13 mouse cellular contexts compared by ENCODE assay signal in the genomic region with DNA sequence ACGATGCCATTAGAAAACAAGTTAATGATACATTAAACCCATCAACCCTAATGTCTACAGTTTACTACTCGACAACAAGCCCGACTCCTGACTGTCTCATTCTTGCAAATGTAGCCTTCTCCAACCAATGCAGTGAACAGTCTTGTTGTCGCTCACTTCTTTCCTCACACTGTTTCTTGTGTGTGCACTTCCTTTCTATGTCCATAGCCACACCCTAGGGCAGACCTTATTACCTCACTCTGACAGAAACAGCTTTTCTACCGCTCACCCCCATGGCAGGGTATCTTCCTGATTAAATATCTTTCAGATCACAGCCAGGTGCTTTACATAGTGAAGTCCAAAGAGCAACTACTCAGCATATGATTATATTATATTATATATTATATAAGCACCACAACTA. TPM values are rescaled to one million over a fixed set of nuclear protein-coding genes. Genes with fewer than 3 reads are reported as not detected.
DNase-seq lines count a peak whose midpoint lies in the region; ATAC-seq and TF ChIP-seq lines count a peak whose summit lies in the region.
"Had no signal": no experiment of that assay in that cellular context is flagged by ENCODE, and none has a peak within 500 bp of the region (broad histone marks: within the 10 kb centered on the region; RNA-seq: fewer than 3 reads in every experiment).

No protein-coding gene starts in this region.

- WGBS in hindbrain, embryonic 13.5 days, result 78% methylated on average over 5 of the region's 5 CpGs
- 65% methylated on average over 5 of the region's 5 CpGs for WGBS in hindbrain, embryonic 16.5 days
- WGBS in liver, embryonic 11.5 days, result 62% methylated on average over 5 of the region's 5 CpGs
- 61% methylated on average over 5 of the region's 5 CpGs for WGBS in liver, postnatal 0 days (ENCODE audit: insufficient replicate concordance)
- WGBS in stomach, embryonic 16.5 days, result 61% methylated on average over 5 of the region's 5 CpGs
- WGBS in limb, embryonic 10.5 days, result 69% methylated on average over 5 of the region's 5 CpGs

- no peaks in the 10 kb centered on the region for H3K27me3 ChIP-seq in hindbrain, embryonic 13.5 days
- H3K27me3 ChIP-seq in hindbrain, embryonic 16.5 days (replicated peaks; ENCODE audit: control insufficient read depth, insufficient read depth, low read length), result no peaks in the 10 kb centered on the region
- H3K27me3 ChIP-seq in liver, embryonic 11.5 days (replicated peaks; ENCODE audit: control insufficient read depth, insufficient read depth, low read length), result no peaks in the 10 kb centered on the region
- H3K27me3 ChIP-seq in liver, postnatal 0 days (ENCODE audit: insufficient read depth, low read length), result no peaks in the 10 kb centered on the region
- no peaks in the 10 kb centered on the region for H3K27me3 ChIP-seq in stomach, embryonic 16.5 days (ENCODE audit: control insufficient read depth, insufficient read depth, low read length)
- no peaks in the 10 kb centered on the region for H3K27me3 ChIP-seq in limb, embryonic 10.5 days (ENCODE audit: low read depth, poor library complexity, severe bottlenecking)
- H3K27me3 ChIP-seq: liver, embryonic 13.5 days; Patski had no signal

- no peak overlapping the region for H3K9ac ChIP-seq in hindbrain, embryonic 13.5 days
- H3K9ac ChIP-seq in hindbrain, embryonic 16.5 days (ENCODE audit: low read depth, low read length), result no peak overlapping the region
- no peak overlapping the region for H3K9ac ChIP-seq in liver, embryonic 11.5 days (ENCODE audit: low read depth, low read length)
- H3K9ac ChIP-seq in liver, postnatal 0 days (replicated peaks), result no peak overlapping the region
- H3K9ac ChIP-seq in stomach, embryonic 16.5 days (ENCODE audit: low read length), result no peak overlapping the region
- H3K9ac ChIP-seq: liver, embryonic 13.5 days had no signal

- H3K4me1 ChIP-seq in hindbrain, embryonic 13.5 days (replicated peaks), result peaks cover 41% of the 10 kb centered on the region
- peaks cover 14% of the 10 kb centered on the region for H3K4me1 ChIP-seq in hindbrain, embryonic 16.5 days (ENCODE audit: control insufficient read depth, insufficient read depth, low read depth, low read length)
- H3K4me1 ChIP-seq in liver, embryonic 11.5 days (replicated peaks; ENCODE audit: control insufficient read depth, insufficient read depth, low read length), result peaks cover 26% of the 10 kb centered on the region
- peaks cover 45% of the 10 kb centered on the region for H3K4me1 ChIP-seq in liver, postnatal 0 days (ENCODE audit: insufficient read depth)
- H3K4me1 ChIP-seq in stomach, embryonic 16.5 days (ENCODE audit: control insufficient read depth, insufficient read depth, low read length), result peaks cover 37% of the 10 kb centered on the region
- H3K4me1 ChIP-seq in limb, embryonic 10.5 days, result peaks cover 22% of the 10 kb centered on the region

- no peak overlapping the region for H3K4me3 ChIP-seq in hindbrain, embryonic 13.5 days
- no peak overlapping the region for H3K4me3 ChIP-seq in hindbrain, embryonic 16.5 days (ENCODE audit: low read length)
- no peak overlapping the region for H3K4me3 ChIP-seq in liver, embryonic 11.5 days (ENCODE audit: low read depth, low read length)
- no peak overlapping the region for H3K4me3 ChIP-seq in liver, postnatal 0 days (ENCODE audit: low read depth, low read length)
- no peak overlapping the region for H3K4me3 ChIP-seq in stomach, embryonic 16.5 days (replicated peaks; ENCODE audit: low read length)
- no peak overlapping the region for H3K4me3 ChIP-seq in limb, embryonic 10.5 days
- H3K4me3 ChIP-seq: embryonic facial prominence, embryonic 10.5 days; heart, adult 2 months; liver, embryonic 13.5 days had no signal

- DNase-seq in liver, embryonic 11.5 days (ENCODE audit: low spot score), result peak; percentile 8
- DNase-seq in liver, postnatal 0 days, result no peak
- no peak for DNase-seq in limb, embryonic 10.5 days (ENCODE audit: low spot score)
- no peak for DNase-seq in spleen, postnatal 4 days (ENCODE audit: low spot score in 2 of 2)
- DNase-seq: liver, embryonic 13.5 days; thymus, postnatal 4 days had no signal

- no peak for TF ChIP-seq EP300 in liver, postnatal 0 days (IDR thresholded peaks at IDR 0.05; ENCODE audit: low read depth)

- TF ChIP-seq CTCF in liver, postnatal 0 days (IDR thresholded peaks at IDR 0.05; ENCODE audit: low read depth), result no peak

- no peak overlapping the region for H3K4me2 ChIP-seq in hindbrain, embryonic 13.5 days
- no peak overlapping the region for H3K4me2 ChIP-seq in hindbrain, embryonic 16.5 days (ENCODE audit: low read length)
- H3K4me2 ChIP-seq in liver, embryonic 11.5 days, result no peak overlapping the region
- no peak overlapping the region for H3K4me2 ChIP-seq in liver, postnatal 0 days (ENCODE audit: low read depth, low read length)
- H3K4me2 ChIP-seq in stomach, embryonic 16.5 days (ENCODE audit: low read depth, low read length), result no peak overlapping the region
- H3K4me2 ChIP-seq: liver, embryonic 13.5 days had no signal

- ATAC-seq in hindbrain, embryonic 13.5 days (ENCODE audit: low FRiP score), result no peak
- no peak for ATAC-seq in hindbrain, embryonic 16.5 days
- ATAC-seq in liver, embryonic 11.5 days (replicated peaks; ENCODE audit: low FRiP score), result no peak
- no peak for ATAC-seq in liver, postnatal 0 days
- ATAC-seq in megakaryocyte progenitor cell, adult 5-6 weeks (replicated peaks; ENCODE audit: poor library complexity), result peak; percentile 49; the same call in 1 of the 2 replicates
- ATAC-seq in stomach, embryonic 16.5 days (ENCODE audit: insufficient read depth, low FRiP score), result peak; percentile 76; the same call in 1 of the 2 replicates

- no peaks in the 10 kb centered on the region for H3K9me3 ChIP-seq in hindbrain, embryonic 13.5 days
- no peaks in the 10 kb centered on the region for H3K9me3 ChIP-seq in hindbrain, embryonic 16.5 days (ENCODE audit: control insufficient read depth, low read length)
- no peaks in the 10 kb centered on the region for H3K9me3 ChIP-seq in liver, embryonic 11.5 days (ENCODE audit: control insufficient read depth, low read length)
- H3K9me3 ChIP-seq in liver, postnatal 0 days (ENCODE audit: low read length), result no peaks in the 10 kb centered on the region
- H3K9me3 ChIP-seq in stomach, embryonic 16.5 days (replicated peaks; ENCODE audit: control insufficient read depth, low read length), result no peaks in the 10 kb centered on the region
- H3K9me3 ChIP-seq in limb, embryonic 10.5 days (replicated peaks), result no peaks in the 10 kb centered on the region
- H3K9me3 ChIP-seq: embryonic facial prominence, embryonic 10.5 days; liver, embryonic 13.5 days had no signal

- no peaks in the 10 kb centered on the region for H3K36me3 ChIP-seq in hindbrain, embryonic 13.5 days
- no peaks in the 10 kb centered on the region for H3K36me3 ChIP-seq in hindbrain, embryonic 16.5 days (ENCODE audit: control insufficient read depth, insufficient read depth, low read length)
- no peaks in the 10 kb centered on the region for H3K36me3 ChIP-seq in liver, embryonic 11.5 days (ENCODE audit: control insufficient read depth, insufficient read depth, low read length)
- H3K36me3 ChIP-seq in liver, postnatal 0 days (replicated peaks; ENCODE audit: insufficient read depth, low read length), result no peaks in the 10 kb centered on the region; the same call in 1 of the 2 replicates
- H3K36me3 ChIP-seq in stomach, embryonic 16.5 days (ENCODE audit: control insufficient read depth, insufficient read depth, low read length), result no peaks in the 10 kb centered on the region
- no peaks in the 10 kb centered on the region for H3K36me3 ChIP-seq in limb, embryonic 10.5 days
- H3K36me3 ChIP-seq: embryonic facial prominence, embryonic 10.5 days; liver, embryonic 13.5 days had no signal

- peak overlapping the region; percentile 61; the same call in 1 of the 2 replicates for H3K27ac ChIP-seq in hindbrain, embryonic 13.5 days
- H3K27ac ChIP-seq in hindbrain, embryonic 16.5 days (ENCODE audit: low read depth, low read length), result no peak overlapping the region
- H3K27ac ChIP-seq in liver, embryonic 11.5 days (ENCODE audit: low read depth, low read length), result no peak overlapping the region
- no peak overlapping the region for H3K27ac ChIP-seq in liver, postnatal 0 days (ENCODE audit: low read depth)
- peak overlapping the region; percentile 14 for H3K27ac ChIP-seq in stomach, embryonic 16.5 days (ENCODE audit: low read length)
- H3K27ac ChIP-seq in limb, embryonic 10.5 days, result no peak overlapping the region
- H3K27ac ChIP-seq: embryonic facial prominence, embryonic 10.5 days; heart, adult 2 months; liver, embryonic 13.5 days had no signal

RNA-seq across cellular contexts. Expression of a gene that starts 15.9 kb away (rescaled TPM):
- 8.0 and 8.2 TPM in 2 replicates for polyA plus RNA-seq in hindbrain, embryonic 13.5 days (2015; fragmentation: Nextera tagmentation; extraction: Ambion mirVana)
- polyA plus RNA-seq in hindbrain, embryonic 16.5 days (2015; fragmentation: Nextera tagmentation; extraction: Ambion mirVana), result 7.5 and 7.8 TPM in 2 replicates
- polyA plus RNA-seq in liver, embryonic 11.5 days (2014; fragmentation: Nextera tagmentation; extraction: Ambion mirVana), result 27.8 and 29.4 TPM in 2 replicates
- 11.8 and 12.7 TPM in 2 replicates for polyA plus RNA-seq in liver, postnatal 0 days (2015; fragmentation: Nextera tagmentation; extraction: Ambion mirVana)
- total RNA-seq in megakaryocyte progenitor cell, adult 5-6 weeks (2015), result 58.7 and 65.3 TPM in 2 replicates
- 109 and 110 TPM in 2 replicates for total RNA-seq in megakaryocyte progenitor cell, adult 5-6 weeks (2017)
- polyA plus RNA-seq in stomach, embryonic 16.5 days (2015; fragmentation: Nextera tagmentation; extraction: Ambion mirVana), result 19.2 and 22.6 TPM in 2 replicates
- polyA plus RNA-seq in limb, embryonic 10.5 days (2016; fragmentation: Nextera tagmentation; extraction: Ambion mirVana), result 10.7 and 12.0 TPM in 2 replicates

Comparison
In these comparisons a context has a peak if more than half of its experiments do, and no peak if none do; other contexts are left out.
1. H3K27ac ChIP-seq: peak in hindbrain, embryonic 13.5 days (single experiment) and stomach, embryonic 16.5 days (single experiment); none in hindbrain, embryonic 16.5 days (single experiment), liver, embryonic 11.5 days (single experiment), liver, postnatal 0 days (single experiment) and limb, embryonic 10.5 days (single experiment).
2. ATAC-seq: peak in megakaryocyte progenitor cell, adult 5-6 weeks (single experiment) and stomach, embryonic 16.5 days (single experiment); none in hindbrain, embryonic 13.5 days (single experiment), hindbrain, embryonic 16.5 days (single experiment), liver, embryonic 11.5 days (single experiment) and liver, postnatal 0 days (single experiment).